Mouse (Mus musculus) limb, embryonic 11.5 days (tissue): ENCODE results near the gene Bbs4. TPM values are rescaled to one million over a fixed set of nuclear protein-coding genes. Genes with fewer than 3 reads are reported as not detected.
A peak's percentile ranks its signal among the peaks of the same experiment; 100 is the strongest.

Experiments used
- ATAC-seq: fragments of 200-750 bp; cut with Nextera tagmentation; 2 replicates; pipeline ENCODE4 v1.8.0; 2017; ENCODE audit warnings: low read depth; ENCODE audit not compliant: insufficient number of reproducible peaks, low FRiP score, low TSS enrichment
- DNase-seq: peaks from one replicate; pipeline ENCODE4 v3.0.0-alpha.2; 2015; ENCODE audit warnings: low spot score
- H3K27ac ChIP-seq: fragments of 300-500 bp; sonication (generic); replicated peaks from 2 replicates; pipeline ENCODE4 v1.5.1; 2014; ENCODE audit warnings: low read depth, mild to moderate bottlenecking, low read length
- H3K27me3 ChIP-seq: fragments of 300-500 bp; sonication (generic); 2 replicates; pipeline ENCODE4 v1.6.1; 2014; ENCODE audit warnings: mild to moderate bottlenecking, low read length, mixed read lengths; ENCODE audit not compliant: control insufficient read depth, insufficient read depth
- H3K36me3 ChIP-seq: fragments of 300-500 bp; sonication (generic); 2 replicates; pipeline ENCODE4 v1.6.1; 2014; ENCODE audit warnings: mild to moderate bottlenecking, low read length, moderate library complexity, mixed read lengths; ENCODE audit not compliant: control insufficient read depth, insufficient read depth
- H3K4me1 ChIP-seq: fragments of 300-500 bp; sonication (generic); 2 replicates; pipeline ENCODE4 v1.6.1; 2014; ENCODE audit warnings: low read length, mixed read lengths; ENCODE audit not compliant: control insufficient read depth, insufficient read depth
- H3K4me2 ChIP-seq: fragments of 300-500 bp; sonication (generic); 2 replicates; pipeline ENCODE4 v1.6.1; 2014; ENCODE audit warnings: low read depth, mild to moderate bottlenecking, moderate library complexity; ENCODE audit not compliant: severe bottlenecking
- H3K4me3 ChIP-seq: fragments of 300-500 bp; sonication (generic); 2 replicates; pipeline ENCODE4 v1.5.1; 2014; ENCODE audit warnings: low read depth, low read length
- H3K9ac ChIP-seq: fragments of 300-500 bp; sonication (generic); 2 replicates; pipeline ENCODE4 v1.6.1; 2014; ENCODE audit warnings: mild to moderate bottlenecking, low read length
- H3K9me3 ChIP-seq: fragments of 300-500 bp; sonication (generic); 2 replicates; pipeline ENCODE4 v1.6.1; 2016; ENCODE audit warnings: low read length; ENCODE audit not compliant: control insufficient read depth
- WGBS: fragments of 180-500 bp; shearing (Covaris S2); extraction: QIAGEN DNeasy Blood & Tissue Kit; methylation state at CpG from one replicate; pipeline ENCODE4 v1.1.7; 2014; 5-methylcytosine and 5-hydroxymethylcytosine counted together
- polyA plus RNA-seq: library from polyadenylated mRNA; unstranded; fragments of >200 nt; fragmentation: Nextera tagmentation; extraction: Ambion mirVana; gene quantifications from 2 replicates; pipeline ENCODE4 v1.2.1, GENCODE M21; 2014

The Bbs4 gene
- polyA plus RNA-seq, 1 experiment from 2014 or later, result 17.8 TPM

DNA sequence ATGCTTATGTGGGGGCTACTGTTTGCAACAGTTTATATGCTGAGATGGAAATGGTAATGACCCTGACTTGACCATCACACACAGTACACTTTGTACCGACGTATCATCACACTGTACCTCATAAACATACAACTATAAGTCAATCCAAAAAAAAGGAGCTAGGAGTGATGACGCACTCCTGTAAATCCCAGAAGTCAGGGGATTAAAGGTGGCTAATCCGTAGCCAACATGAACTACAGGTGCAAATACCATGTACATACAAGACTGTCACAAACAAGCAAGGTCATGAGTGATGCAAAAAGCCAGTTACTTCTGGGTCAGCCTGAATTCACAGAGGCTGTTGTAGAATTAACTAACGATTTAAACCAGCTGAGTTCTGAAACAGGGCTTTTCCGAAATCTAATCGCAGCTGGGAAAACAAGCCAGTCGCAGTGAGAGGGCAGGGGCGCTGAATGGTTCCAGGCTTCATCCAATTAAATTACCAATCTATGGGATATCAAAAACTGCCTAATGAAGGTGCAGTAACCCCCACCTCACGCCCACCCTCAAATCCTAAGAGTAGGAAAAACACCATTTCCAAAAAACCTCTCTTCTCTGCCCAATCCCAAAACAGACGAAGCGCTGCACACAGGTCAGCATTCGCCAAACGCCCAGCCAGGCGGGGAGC is 589 bp downstream of the Bbs4 start:
- peak overlapping the region; percentile 59 for H3K4me3 ChIP-seq
- no peaks in the 10 kb centered on the region for H3K36me3 ChIP-seq
- H3K9ac ChIP-seq, result peak overlapping the region; percentile 70
- no peaks in the 10 kb centered on the region for H3K9me3 ChIP-seq
- peak overlapping the region; percentile 81 for H3K27ac ChIP-seq
- ATAC-seq (no peak), DNase-seq (peak; percentile 22)
- peak overlapping the region; percentile 58 for H3K4me2 ChIP-seq
- WGBS, result 14% methylated on average over 15 of the region's 15 CpGs
- H3K27me3 ChIP-seq, result no peaks in the 10 kb centered on the region
- H3K4me1 ChIP-seq, result no peaks in the 10 kb centered on the region

- DNase-seq (no peak), ATAC-seq (no peak)
- 54% methylated on average over 2 of the region's 2 CpGs for WGBS
Measured at GRCm38 (mm10) chr9:59346176-59346575, 7.1 kb downstream of the Bbs4 start.

GRCm38 (mm10) chr9:59340002-59340401 is 13.3 kb downstream of the Bbs4 start:
- Histone ChIP-seq H3K4me3 (no peak overlapping the region), H3K4me1 (no peaks in the 10 kb centered on the region), H3K27ac (no peak overlapping the region), H3K9me3 (no peaks in the 10 kb centered on the region), H3K9ac (no peak overlapping the region), H3K4me2 (no peak overlapping the region), H3K27me3 (no peaks in the 10 kb centered on the region), H3K36me3 (no peaks in the 10 kb centered on the region)
- ATAC-seq (no peak), DNase-seq (peak; percentile 23)
- WGBS, result 84% methylated on average over 8 of the region's 9 CpGs

More at GRCm38 (mm10) chr9:59346176-59346575, 7.1 kb downstream of the Bbs4 start:
- Histone ChIP-seq H3K4me3 (no peak overlapping the region), H3K27me3 (no peaks in the 10 kb centered on the region), H3K4me2 (no peak overlapping the region), H3K27ac (no peak overlapping the region), H3K9me3 (no peaks in the 10 kb centered on the region), H3K36me3 (no peaks in the 10 kb centered on the region), H3K4me1 (no peaks in the 10 kb centered on the region), H3K9ac (no peak overlapping the region)

DNA sequence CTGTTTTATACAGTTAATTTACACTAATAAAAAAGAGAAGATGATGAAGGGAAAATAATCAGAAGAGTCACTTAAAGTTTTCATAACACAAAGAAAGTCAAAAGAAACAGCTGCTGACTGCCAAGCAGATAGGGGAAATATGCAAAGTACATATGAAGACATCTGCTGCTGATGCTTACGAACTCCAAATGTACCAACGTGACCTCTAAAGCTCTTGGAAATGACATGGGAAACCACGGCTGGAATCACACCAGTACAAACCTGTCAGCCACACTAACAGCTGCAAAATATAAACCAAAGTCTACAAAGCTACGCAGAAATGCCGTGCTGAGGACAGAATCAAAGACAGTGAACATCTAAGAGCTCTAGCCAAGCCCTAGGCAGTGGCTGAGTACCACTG is 14.2 kb downstream of the Bbs4 start:
- DNase-seq, result no peak
- no peak overlapping the region for H3K9ac ChIP-seq
- H3K9me3 ChIP-seq, result no peaks in the 10 kb centered on the region
- H3K27me3 ChIP-seq, result no peaks in the 10 kb centered on the region
- 92% methylated on average over 5 of the region's 5 CpGs for WGBS
- no peak overlapping the region for H3K27ac ChIP-seq
- H3K36me3 ChIP-seq, result no peaks in the 10 kb centered on the region
- H3K4me2 ChIP-seq, result no peak overlapping the region
- no peak for ATAC-seq
- H3K4me3 ChIP-seq, result no peak overlapping the region
- no peaks in the 10 kb centered on the region for H3K4me1 ChIP-seq

DNA sequence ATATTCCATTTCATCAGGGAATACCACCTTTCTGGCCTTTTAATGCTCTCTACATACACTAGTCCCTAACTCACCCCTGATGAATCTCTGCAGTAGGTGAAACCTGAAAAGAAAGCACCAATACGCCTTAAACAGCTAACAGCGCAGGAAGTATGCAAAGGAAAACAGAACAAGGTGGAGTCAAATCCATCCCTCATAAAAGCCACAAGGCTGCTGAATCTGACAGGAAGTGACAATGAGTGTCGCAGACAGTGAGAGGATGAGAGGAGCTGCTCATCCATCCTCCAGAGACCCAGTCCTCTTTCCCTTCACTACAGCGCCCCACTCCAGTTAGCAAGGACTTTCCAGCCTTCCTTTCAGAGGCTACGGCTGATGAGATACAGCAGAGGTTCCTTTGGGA is 14.9 kb downstream of the Bbs4 start:
- 85% methylated on average over 5 of the region's 5 CpGs for WGBS
- ATAC-seq (no peak), DNase-seq (no peak)
- Histone ChIP-seq H3K9ac (no peak overlapping the region), H3K27ac (no peak overlapping the region), H3K27me3 (no peaks in the 10 kb centered on the region), H3K4me3 (no peak overlapping the region), H3K4me2 (no peak overlapping the region), H3K36me3 (no peaks in the 10 kb centered on the region; the same call in 1 of the 2 replicates), H3K4me1 (no peaks in the 10 kb centered on the region), H3K9me3 (no peaks in the 10 kb centered on the region)

GRCm38 (mm10) chr9:59337889-59338288 is 15.4 kb downstream of the Bbs4 start:
- DNase-seq (no peak), ATAC-seq (no peak)
- Histone ChIP-seq H3K36me3 (no peaks in the 10 kb centered on the region; the same call in 1 of the 2 replicates), H3K27me3 (no peaks in the 10 kb centered on the region), H3K9ac (no peak overlapping the region), H3K4me1 (no peaks in the 10 kb centered on the region), H3K9me3 (no peaks in the 10 kb centered on the region), H3K27ac (no peak overlapping the region), H3K4me3 (no peak overlapping the region), H3K4me2 (no peak overlapping the region)
- WGBS, result 95% methylated on average over 5 of the region's 5 CpGs

DNA sequence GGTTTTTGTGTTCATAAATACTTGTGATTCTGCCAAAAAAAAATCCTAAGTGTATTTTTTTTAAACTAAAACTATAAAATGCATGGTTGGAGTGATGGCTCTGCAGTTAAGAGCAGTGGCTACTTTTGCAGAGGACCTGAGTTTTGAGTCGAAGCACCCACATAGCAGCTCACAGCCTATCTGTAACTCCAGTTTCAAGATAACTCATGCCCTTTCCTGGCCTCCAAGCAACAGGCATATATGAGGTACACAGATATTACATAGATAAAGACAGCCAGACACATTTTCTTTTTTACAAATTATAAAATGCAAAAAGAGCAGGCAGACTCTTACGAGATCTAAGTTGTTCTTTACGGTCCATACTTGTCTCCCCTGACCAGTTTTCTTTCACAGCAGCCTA is 16.8 kb downstream of the Bbs4 start:
- no peaks in the 10 kb centered on the region for H3K27me3 ChIP-seq
- no peaks in the 10 kb centered on the region; the same call in 1 of the 2 replicates for H3K36me3 ChIP-seq
- H3K9me3 ChIP-seq, result no peaks in the 10 kb centered on the region
- H3K4me2 ChIP-seq, result no peak overlapping the region
- ATAC-seq, result no peak
- H3K4me1 ChIP-seq, result no peaks in the 10 kb centered on the region
- no peak overlapping the region for H3K27ac ChIP-seq
- H3K9ac ChIP-seq, result no peak overlapping the region
- no peak for DNase-seq
- 91% methylated on average over 3 of the region's 3 CpGs for WGBS
- no peak overlapping the region for H3K4me3 ChIP-seq

GRCm38 (mm10) chr9:59330055-59330454 is 23.3 kb downstream of the Bbs4 start:
- Histone ChIP-seq H3K27ac (no peak overlapping the region), H3K36me3 (no peaks in the 10 kb centered on the region; the same call in 1 of the 2 replicates), H3K9me3 (no peaks in the 10 kb centered on the region), H3K9ac (no peak overlapping the region), H3K4me3 (no peak overlapping the region), H3K4me2 (no peak overlapping the region), H3K27me3 (no peaks in the 10 kb centered on the region), H3K4me1 (no peaks in the 10 kb centered on the region)
- ATAC-seq (no peak), DNase-seq (no peak)
- 94% methylated on average over 5 of the region's 5 CpGs for WGBS

DNA sequence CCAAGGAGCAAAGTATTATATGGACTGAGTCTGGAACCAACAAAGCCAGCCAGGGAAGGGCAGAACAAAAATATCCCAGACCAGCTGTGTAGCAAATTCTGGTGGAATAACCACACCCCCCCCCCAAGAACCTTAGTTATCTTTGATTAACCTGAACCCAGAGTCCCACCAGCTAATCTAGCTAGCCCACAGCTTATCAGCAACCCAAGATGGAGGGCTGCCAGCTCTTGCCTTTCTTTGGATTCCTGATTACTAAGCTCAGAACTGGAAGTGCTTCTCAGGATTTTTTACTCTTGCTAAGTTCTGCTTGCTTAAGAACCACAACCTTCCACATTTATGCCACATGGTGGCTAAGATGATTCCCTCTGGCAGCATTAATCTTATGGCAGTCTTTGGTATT is 29.0 kb downstream of the Bbs4 start:
- peaks cover 3% of the 10 kb centered on the region; the same call in 1 of the 2 replicates for H3K36me3 ChIP-seq
- no peak for ATAC-seq

More for the DNA sequence above, 29.0 kb downstream of the Bbs4 start:
- Histone ChIP-seq H3K9me3 (no peaks in the 10 kb centered on the region), H3K4me2 (no peak overlapping the region), H3K27ac (no peak overlapping the region), H3K4me3 (no peak overlapping the region), H3K4me1 (no peaks in the 10 kb centered on the region), H3K9ac (no peak overlapping the region), H3K27me3 (no peaks in the 10 kb centered on the region)
- no peak for DNase-seq
